Mouse (Mus musculus): ENCODE data around the gene Spryd4.

- TF ChIP-seq CTCF (IDR thresholded peaks at IDR 0.05; ENCODE audit: low read depth, low read length) (no peak), POLR2A (IDR thresholded peaks at IDR 0.05; ENCODE audit: insufficient read depth, low read length) (no peak), EP300 (IDR thresholded peaks at IDR 0.05; ENCODE audit: insufficient read depth, low read depth, low read length) (no peak)
These were observed 6.9 kb upstream of the Spryd4 start for GRCm38 (mm10) chr10:128218387-128219117.

All from ES-Bruce4 (cell line).